27 mouse cellular contexts compared by ENCODE assay signal in genomic region chr2:20973513-20973912, GRCm38 (mm10). TPM values are rescaled to one million over a fixed set of nuclear protein-coding genes. Genes with fewer than 3 reads are reported as not detected.
DNase-seq lines count a peak whose midpoint lies in the region; ATAC-seq and TF ChIP-seq lines count a peak whose summit lies in the region.
"Had no signal": no experiment of that assay in that cellular context is flagged by ENCODE, and none has a peak within 500 bp of the region (broad histone marks: within the 10 kb centered on the region; RNA-seq: fewer than 3 reads in every experiment).

No protein-coding gene starts in this region.

- TF ChIP-seq CTCF in lung, postnatal 0 days (IDR thresholded peaks at IDR 0.05) = no peak

- TF ChIP-seq EP300 in lung, postnatal 0 days (IDR thresholded peaks at IDR 0.05) = no peak

- intact Hi-C loops in left cerebral cortex, postnatal 14 days (cut with DNase I) = no loop called here

- 55% methylated on average over 3 of the region's 3 CpGs for WGBS in lung, postnatal 0 days

- no peaks in the 10 kb centered on the region for H3K27me3 ChIP-seq in lung, postnatal 0 days (replicated peaks; ENCODE audit: insufficient read depth, low read length)
- H3K27me3 ChIP-seq: CH12.LX; embryonic facial prominence, embryonic 13.5 days; forebrain, embryonic 12.5 days; hindbrain, embryonic 12.5 days; kidney, embryonic 15.5 days; limb, embryonic 13.5 days; liver, embryonic 13.5 days; Patski had no signal

- H3K4me3 ChIP-seq in lung, postnatal 0 days (ENCODE audit: low read depth, low read length) = no peak overlapping the region
- H3K4me3 ChIP-seq: embryonic facial prominence, embryonic 13.5 days; erythroblast, embryonic 14.5 days; forebrain, embryonic 12.5 days; hindbrain, embryonic 12.5 days; kidney, embryonic 15.5 days; limb, embryonic 13.5 days; liver, embryonic 13.5 days had no signal

- H3K4me1 ChIP-seq in lung, postnatal 0 days (ENCODE audit: insufficient read depth, low read depth, low read length) = no peaks in the 10 kb centered on the region; the same call in 1 of the 2 replicates
- H3K4me1 ChIP-seq: limb, embryonic 13.5 days had no signal

- ATAC-seq in lung, postnatal 0 days = no peak
- ATAC-seq: intestine, postnatal 0 days; Patski had no signal

- 0 out of 2 replicates have a peak, but pooled peaks cover 3% of the 10 kb centered on the region for H3K9me3 ChIP-seq in lung, postnatal 0 days (ENCODE audit: low read length)
- H3K9me3 ChIP-seq: embryonic facial prominence, embryonic 13.5 days; forebrain, embryonic 12.5 days; G1E; hindbrain, embryonic 12.5 days; kidney, embryonic 15.5 days; limb, embryonic 13.5 days; liver, embryonic 13.5 days had no signal

- H3K27ac ChIP-seq in lung, postnatal 0 days (ENCODE audit: low read length) = no peak overlapping the region
- H3K27ac ChIP-seq: embryonic facial prominence, embryonic 13.5 days; forebrain, embryonic 12.5 days; hindbrain, embryonic 12.5 days; kidney, embryonic 15.5 days; limb, embryonic 13.5 days; liver, embryonic 13.5 days had no signal

- no peak overlapping the region for H3K4me2 ChIP-seq in lung, postnatal 0 days (replicated peaks; ENCODE audit: low read depth, low read length)
- H3K4me2 ChIP-seq: embryonic facial prominence, embryonic 13.5 days; forebrain, embryonic 12.5 days; hindbrain, embryonic 12.5 days; kidney, embryonic 15.5 days; limb, embryonic 13.5 days; liver, embryonic 13.5 days; midbrain, embryonic 11.5 days had no signal

- H3K9ac ChIP-seq in lung, postnatal 0 days (replicated peaks; ENCODE audit: low read depth) = no peak overlapping the region
- H3K9ac ChIP-seq: embryonic facial prominence, embryonic 13.5 days; forebrain, embryonic 12.5 days; hindbrain, embryonic 12.5 days; kidney, embryonic 15.5 days; limb, embryonic 13.5 days; liver, embryonic 13.5 days had no signal

- no peaks in the 10 kb centered on the region for H3K36me3 ChIP-seq in lung, postnatal 0 days (ENCODE audit: insufficient read depth, low read length)
- H3K36me3 ChIP-seq: embryonic facial prominence, embryonic 13.5 days; forebrain, embryonic 12.5 days; G1E; hindbrain, embryonic 12.5 days; kidney, embryonic 15.5 days; limb, embryonic 13.5 days; liver, embryonic 13.5 days had no signal

- DNase-seq in layer of hippocampus, adult 18-20 months (ENCODE audit: low spot score in 2 of 2) = peak; percentile 52 to 82
- no peak for DNase-seq in layer of hippocampus, postnatal 14 days (ENCODE audit: low spot score in 2 of 2)
- peak; percentile 13 for DNase-seq in lung, postnatal 0 days (ENCODE audit: low spot score)
- DNase-seq in lung, postnatal 4 days = no peak
- DNase-seq in left cerebral cortex, postnatal 14 days (ENCODE audit: low spot score in 2 of 2) = peak; percentile 68 to 87
- peak; percentile 9 for DNase-seq in right cerebral cortex, postnatal 14 days
- DNase-seq in adrenal gland, postnatal 10 days = no peak
- no peak for DNase-seq in gastrocnemius, adult 18-20 months (ENCODE audit: low spot score)
- DNase-seq: adrenal gland, adult 2 months; B cell, adult 2 months; cerebellum, adult 18-20 months; cerebellum, postnatal 25 days; gastrocnemius, postnatal 25 days; liver, embryonic 13.5 days; lung, adult 2 months; thymus, postnatal 14 days had no signal

RNA-seq across cellular contexts. Expression of gene Arhgap21, which starts 4.8 kb away (rescaled TPM):
- total RNA-seq in layer of hippocampus, adult 18-20 months (2021) = 100 to 1,000 TPM; 320 to 367 TPM
- 100 to 1,000 TPM; 327 to 359 TPM for total RNA-seq in layer of hippocampus, postnatal 14 days (2021)
- polyA plus RNA-seq in lung, postnatal 0 days (2015; fragmentation: Nextera tagmentation; extraction: Ambion mirVana) = 9.9 and 10.9 TPM in 2 replicates
- 100 to 1,000 TPM; 213 to 217 TPM for total RNA-seq in left cerebral cortex, postnatal 14 days (2021)
- 10 to 100 TPM; 57.5 to 78.3 TPM for total RNA-seq in adrenal gland, postnatal 10 days (2021)
- 10 to 100 TPM; 27.0 to 33.4 TPM for total RNA-seq in gastrocnemius, adult 18-20 months (2021)

Comparison
In these comparisons a context has a peak if more than half of its experiments do, and no peak if none do; other contexts are left out.
1. DNase-seq: peak in layer of hippocampus, adult 18-20 months (2 of 2), lung, postnatal 0 days (single experiment), left cerebral cortex, postnatal 14 days (2 of 2) and right cerebral cortex, postnatal 14 days (single experiment); none in layer of hippocampus, postnatal 14 days (0 of 2), lung, postnatal 4 days (0 of 2), adrenal gland, postnatal 10 days (single experiment) and gastrocnemius, adult 18-20 months (single experiment).